Mouse (Mus musculus): ENCODE results near the gene Cdk8. TPM values are rescaled to one million over a fixed set of nuclear protein-coding genes. Genes with fewer than 3 reads are reported as not detected.

Gene Cdk8
- polyA plus RNA-seq, 1 experiment from 2014 or later: 18.6 TPM

DNA sequence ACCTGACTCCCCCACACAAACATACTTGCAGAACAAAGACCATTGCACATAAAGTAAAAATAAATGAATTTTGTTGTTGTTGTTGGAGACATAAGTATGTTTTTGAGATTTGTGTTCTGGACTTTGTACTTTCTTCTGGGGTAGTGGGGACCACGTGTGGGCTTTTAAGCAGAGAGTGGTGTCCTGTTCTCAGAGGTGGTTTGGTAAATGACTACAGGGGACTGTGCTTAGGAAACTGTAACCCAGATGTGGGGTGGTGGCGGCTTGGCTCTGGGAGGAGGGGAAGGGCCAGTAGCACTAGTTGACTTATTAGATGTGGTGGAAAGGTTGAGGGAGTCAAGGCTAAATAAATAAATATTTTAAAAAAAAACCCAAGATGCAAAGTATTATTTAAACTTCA is 9.7 kb downstream of the Cdk8 start:
- Histone ChIP-seq H3K4me2 (replicated peaks) (no peak overlapping the region), H3K9me3 (no peaks in the 10 kb centered on the region), H3K9ac (replicated peaks) (no peak overlapping the region), H3K27ac (replicated peaks) (no peak overlapping the region), H3K36me3 (no peaks in the 10 kb centered on the region), H3K4me1 (peaks cover 10% of the 10 kb centered on the region; the same call in 1 of the 2 replicates), H3K27me3 (no peaks in the 10 kb centered on the region), H3K4me3 (no peak overlapping the region)
- ATAC-seq (replicated peaks): no peak
- 86% methylated on average over 2 of the region's 2 CpGs for WGBS

DNA sequence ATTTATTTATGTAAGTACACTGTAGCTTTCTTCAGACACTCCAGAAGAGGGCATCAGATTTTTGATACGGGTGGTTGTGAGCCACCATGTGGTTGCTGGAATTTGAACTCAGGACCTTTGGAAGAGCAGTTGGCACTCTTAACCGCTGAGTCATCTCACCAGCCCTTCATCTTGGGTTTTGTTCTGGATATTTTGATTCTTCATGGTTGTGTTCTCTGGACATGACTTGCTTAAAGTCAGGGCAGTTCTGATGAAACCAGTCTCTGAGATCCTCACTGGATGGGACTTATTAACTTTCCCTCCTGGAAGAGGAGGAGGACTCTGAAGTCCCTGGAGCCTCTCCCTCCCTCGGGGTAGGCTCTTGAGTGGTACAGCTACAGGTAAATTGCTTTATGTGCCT is 10.2 kb downstream of the Cdk8 start:
- H3K4me2 ChIP-seq (replicated peaks): no peak overlapping the region
- ATAC-seq (replicated peaks): no peak
- H3K36me3 ChIP-seq: no peaks in the 10 kb centered on the region
- H3K27ac ChIP-seq (replicated peaks): no peak overlapping the region
- no peaks in the 10 kb centered on the region for H3K9me3 ChIP-seq
- H3K4me1 ChIP-seq: peaks cover 6% of the 10 kb centered on the region; the same call in 1 of the 2 replicates
- 95% methylated on average over 3 of the region's 3 CpGs for WGBS
- no peaks in the 10 kb centered on the region for H3K27me3 ChIP-seq
- H3K4me3 ChIP-seq: no peak overlapping the region
- H3K9ac ChIP-seq (replicated peaks): no peak overlapping the region

DNA sequence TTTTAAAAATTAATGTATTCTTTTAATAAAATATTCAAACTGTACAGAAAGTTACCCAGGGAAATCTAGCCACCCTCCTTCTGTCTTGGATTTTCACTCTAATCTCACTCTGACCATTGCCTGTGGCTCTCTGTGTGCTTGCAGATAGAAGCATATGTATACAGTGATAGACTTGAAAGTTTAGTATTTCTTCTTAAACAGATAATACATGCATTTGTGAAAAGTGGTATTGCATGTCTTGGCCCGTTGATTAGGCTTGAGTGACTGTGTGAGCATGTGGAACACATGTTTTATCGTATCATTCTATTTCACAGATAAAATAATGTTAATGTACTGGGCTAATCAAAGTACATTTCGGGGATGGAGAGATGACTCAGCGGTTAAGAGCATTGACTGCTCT is 14.2 kb downstream of the Cdk8 start:
- no peak for ATAC-seq (replicated peaks)
- Histone ChIP-seq H3K4me1 (no peaks in the 10 kb centered on the region), H3K4me2 (replicated peaks) (no peak overlapping the region), H3K9ac (replicated peaks) (no peak overlapping the region), H3K27ac (replicated peaks) (no peak overlapping the region), H3K36me3 (no peaks in the 10 kb centered on the region), H3K27me3 (no peaks in the 10 kb centered on the region), H3K9me3 (no peaks in the 10 kb centered on the region), H3K4me3 (no peak overlapping the region)
- WGBS: 95% methylated on average over 4 of the region's 4 CpGs

DNA sequence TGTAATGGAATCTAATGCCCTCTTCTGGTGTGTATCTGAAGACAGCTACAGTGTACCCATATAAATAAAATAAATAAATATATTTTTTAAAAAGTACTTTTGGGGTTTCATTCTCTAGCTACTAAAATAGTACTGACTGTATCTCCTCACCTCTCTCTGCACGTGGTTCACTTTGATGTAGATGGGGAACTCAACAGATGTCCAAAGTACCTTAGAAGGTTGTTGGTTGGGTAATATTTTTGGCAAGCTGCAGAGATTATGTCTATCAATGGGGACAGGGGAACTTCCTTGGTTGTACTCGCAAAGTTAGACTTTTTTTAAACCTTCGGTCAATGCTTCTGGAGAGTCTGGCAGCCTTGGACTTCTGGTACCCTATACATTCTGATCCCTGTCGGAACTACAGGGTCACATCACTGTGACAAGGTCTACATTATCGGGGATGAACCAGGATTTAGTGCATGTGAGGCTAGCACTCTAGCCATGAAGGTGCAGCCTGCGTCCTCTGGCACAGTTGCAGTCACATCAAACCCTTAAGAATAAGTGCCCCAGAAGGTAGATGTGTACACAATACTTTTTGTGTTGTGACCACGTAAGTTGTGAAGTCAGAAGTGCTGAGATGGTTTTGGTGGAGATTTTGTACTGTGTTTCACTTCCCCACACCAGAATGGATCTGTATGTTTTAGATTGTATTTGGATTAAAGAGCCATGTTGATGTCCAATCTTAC is 14.8 kb downstream of the Cdk8 start:
- no peak overlapping the region for H3K9ac ChIP-seq (replicated peaks)
- no peak for ATAC-seq (replicated peaks)
- no peaks in the 10 kb centered on the region for H3K27me3 ChIP-seq
- no peak overlapping the region for H3K4me3 ChIP-seq
- 97% methylated on average over 7 of the region's 7 CpGs for WGBS
- no peak overlapping the region for H3K4me2 ChIP-seq (replicated peaks)
- no peak overlapping the region for H3K27ac ChIP-seq (replicated peaks)
- H3K36me3 ChIP-seq: no peaks in the 10 kb centered on the region
- H3K4me1 ChIP-seq: no peaks in the 10 kb centered on the region
- no peaks in the 10 kb centered on the region for H3K9me3 ChIP-seq

DNA sequence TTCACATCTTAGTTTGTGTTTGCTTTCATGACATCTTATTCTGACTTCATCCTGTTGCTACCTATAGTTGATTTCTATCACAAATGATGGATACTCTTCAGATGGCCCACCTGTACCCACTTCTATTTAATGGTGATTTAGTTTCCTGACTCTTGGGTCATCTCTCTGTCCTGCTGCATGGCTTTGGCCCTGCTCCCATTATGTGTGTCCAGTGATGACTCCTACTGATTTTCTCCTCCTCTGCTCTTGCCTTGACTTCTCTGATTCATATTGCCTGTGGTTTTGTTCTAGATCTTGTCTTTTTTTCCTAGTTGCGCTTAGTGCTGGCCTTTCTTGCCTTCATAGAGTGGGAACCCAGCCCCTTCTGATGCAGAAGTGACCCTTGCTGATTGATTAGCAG is 15.4 kb downstream of the Cdk8 start:
- Histone ChIP-seq H3K4me1 (no peaks in the 10 kb centered on the region), H3K4me3 (no peak overlapping the region), H3K9ac (replicated peaks) (no peak overlapping the region), H3K4me2 (replicated peaks) (no peak overlapping the region), H3K9me3 (no peaks in the 10 kb centered on the region), H3K27me3 (no peaks in the 10 kb centered on the region), H3K36me3 (no peaks in the 10 kb centered on the region), H3K27ac (replicated peaks) (no peak overlapping the region)
- WGBS: 100% methylated on average over 1 of the region's 1 CpGs
- ATAC-seq (replicated peaks): no peak

DNA sequence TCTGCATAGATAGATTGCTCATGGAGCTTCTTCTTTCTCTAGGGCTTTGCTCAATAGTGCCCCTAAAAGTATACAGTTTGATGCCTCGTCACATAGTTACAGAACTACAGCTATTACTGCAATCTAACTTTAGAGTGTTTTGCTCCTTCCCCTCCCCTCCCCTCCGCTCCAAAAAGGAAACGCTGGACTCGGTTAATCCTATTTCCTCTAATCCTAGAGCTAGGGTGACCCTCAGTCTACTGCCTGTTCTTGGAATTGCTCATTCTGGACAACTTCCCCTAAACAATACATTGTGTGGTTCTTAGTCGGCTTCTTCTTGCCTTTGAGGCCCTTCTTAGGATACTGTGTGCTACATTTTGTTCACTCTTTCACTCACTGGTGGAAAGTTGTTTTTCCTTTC is 16.7 kb downstream of the Cdk8 start:
- WGBS: 47% methylated on average over 5 of the region's 5 CpGs
- H3K27ac ChIP-seq (replicated peaks): no peak overlapping the region

DNA sequence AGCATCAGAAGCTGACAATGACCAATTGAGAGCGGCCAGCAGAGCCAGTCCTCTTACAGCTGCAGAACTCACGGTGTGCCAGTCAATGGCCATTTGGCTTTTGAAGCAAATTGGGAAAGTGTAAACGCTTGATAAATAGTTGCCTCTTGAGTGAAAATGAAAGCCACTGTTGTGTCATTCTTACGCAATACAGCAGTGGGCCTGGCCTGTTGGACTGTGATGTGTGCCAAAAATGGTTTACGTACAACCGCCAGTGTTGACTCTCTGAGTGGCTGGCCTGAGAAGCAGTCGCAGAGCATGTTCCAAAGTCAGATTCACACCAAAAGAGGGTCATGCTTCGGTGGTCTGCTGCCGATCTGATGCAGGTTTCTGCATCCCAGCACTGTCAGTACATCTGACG is 17.7 kb downstream of the Cdk8 start:
- H3K9me3 ChIP-seq: no peaks in the 10 kb centered on the region
- H3K9ac ChIP-seq (replicated peaks): no peak overlapping the region
- no peaks in the 10 kb centered on the region for H3K36me3 ChIP-seq
- no peaks in the 10 kb centered on the region for H3K4me1 ChIP-seq
- H3K27ac ChIP-seq (replicated peaks): no peak overlapping the region
- H3K4me3 ChIP-seq: no peak overlapping the region
- no peak for ATAC-seq (replicated peaks)
- no peak overlapping the region for H3K4me2 ChIP-seq (replicated peaks)
- WGBS: 87% methylated on average over 10 of the region's 10 CpGs
- no peaks in the 10 kb centered on the region for H3K27me3 ChIP-seq

More for the DNA sequence above, 16.7 kb downstream of the Cdk8 start:
- Histone ChIP-seq H3K27me3 (no peaks in the 10 kb centered on the region), H3K4me1 (no peaks in the 10 kb centered on the region), H3K36me3 (no peaks in the 10 kb centered on the region), H3K9ac (replicated peaks) (no peak overlapping the region), H3K4me2 (replicated peaks) (no peak overlapping the region), H3K4me3 (no peak overlapping the region), H3K9me3 (no peaks in the 10 kb centered on the region)
- no peak for ATAC-seq (replicated peaks)

DNA sequence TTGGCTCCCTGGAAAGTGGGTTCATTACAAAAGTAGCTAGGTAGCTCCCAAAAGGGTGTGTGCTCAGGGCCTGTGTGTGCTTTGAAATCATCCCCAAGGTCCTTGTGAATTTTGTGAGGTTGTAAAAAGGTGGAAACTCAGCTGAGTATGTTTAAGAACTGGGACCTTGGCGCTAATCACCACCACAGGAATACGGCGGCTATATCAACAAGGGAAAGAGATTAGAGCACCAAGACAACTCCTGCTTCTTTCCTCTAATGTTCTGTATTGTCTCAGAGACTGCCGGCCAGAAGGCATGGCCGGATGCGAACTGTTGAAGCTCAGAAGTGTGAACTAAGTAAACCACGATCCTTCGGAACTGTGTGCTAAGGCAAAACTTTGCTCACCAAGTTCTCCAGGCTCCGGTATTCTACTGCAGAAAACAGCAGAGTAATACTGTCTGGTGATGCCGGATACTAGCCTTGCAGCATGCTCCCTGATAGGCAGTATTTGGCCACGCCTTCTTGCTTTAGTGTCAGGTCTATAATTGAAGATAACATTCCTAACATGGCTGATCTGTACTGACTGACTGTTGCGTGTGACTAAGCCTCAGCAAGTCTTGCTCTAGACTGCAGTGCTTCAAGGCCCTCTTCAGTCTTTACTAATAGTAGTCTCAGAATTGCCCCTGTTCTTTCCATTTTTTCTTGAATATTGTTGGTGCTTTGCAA is 19.5 kb downstream of the Cdk8 start:
- no peak overlapping the region for H3K4me3 ChIP-seq
- no peak overlapping the region for H3K27ac ChIP-seq (replicated peaks)
- ATAC-seq (replicated peaks): no peak
- H3K4me1 ChIP-seq: no peaks in the 10 kb centered on the region
- WGBS: 95% methylated on average over 12 of the region's 12 CpGs
- no peaks in the 10 kb centered on the region for H3K36me3 ChIP-seq
- H3K9ac ChIP-seq (replicated peaks): no peak overlapping the region
- no peaks in the 10 kb centered on the region for H3K27me3 ChIP-seq
- H3K9me3 ChIP-seq: no peaks in the 10 kb centered on the region
- no peak overlapping the region for H3K4me2 ChIP-seq (replicated peaks)

DNA sequence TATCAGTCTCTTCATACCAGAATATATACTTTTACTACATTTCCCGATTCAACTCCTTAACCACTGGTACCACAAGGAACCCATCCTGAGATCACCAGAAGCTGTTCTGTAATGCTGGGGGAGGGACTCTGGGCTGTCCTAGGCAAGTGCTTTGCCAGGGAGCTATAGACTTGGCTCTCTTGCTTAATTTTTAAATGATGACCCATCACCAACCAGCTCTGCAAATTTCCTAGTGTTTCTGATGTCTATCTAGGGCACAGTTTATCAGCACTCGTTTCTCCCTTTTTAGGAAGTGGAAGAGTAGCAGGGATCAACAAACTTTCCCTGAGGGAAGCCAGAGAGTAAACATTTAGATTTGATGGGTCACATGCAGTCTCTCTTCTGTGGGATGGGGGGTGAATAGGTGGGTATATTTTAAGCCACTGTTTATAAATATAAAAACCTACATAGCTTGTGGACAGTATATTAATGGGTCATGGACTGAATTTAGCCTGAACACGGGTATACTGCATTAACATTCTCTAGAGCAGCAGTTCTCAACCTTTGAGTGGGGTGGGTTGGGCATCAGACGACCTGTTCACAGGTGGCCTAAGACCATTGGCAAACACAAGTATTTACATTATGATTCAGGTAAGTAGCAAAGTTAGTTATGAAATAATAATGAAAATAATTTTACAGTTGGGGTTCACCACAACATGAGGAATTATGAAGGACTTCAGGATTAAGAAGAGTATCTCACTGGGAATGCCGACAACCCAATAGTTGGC is 20.8 kb downstream of the Cdk8 start:
- 95% methylated on average over 5 of the region's 5 CpGs for WGBS
- no peak overlapping the region for H3K27ac ChIP-seq (replicated peaks)
- ATAC-seq (replicated peaks): no peak

DNA sequence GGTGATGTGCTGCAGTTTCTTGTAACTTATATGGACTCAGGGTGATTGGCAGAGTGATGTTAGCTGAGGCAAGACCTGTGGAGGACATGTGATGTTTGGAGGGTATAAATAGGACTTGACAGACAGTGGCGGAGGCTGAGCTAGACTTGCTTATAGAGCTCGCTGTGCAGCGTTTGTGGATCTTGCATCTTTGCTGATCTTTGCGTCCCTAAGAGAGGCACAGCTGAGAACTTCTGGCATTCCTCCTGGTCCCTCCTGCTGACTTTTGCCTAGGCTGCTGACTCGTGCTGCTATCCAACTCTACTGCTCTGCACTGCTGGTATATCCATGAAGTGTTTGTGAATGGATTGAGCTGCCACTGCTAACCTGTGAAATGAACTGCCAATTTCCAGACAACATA is 22.6 kb downstream of the Cdk8 start:
- no peaks in the 10 kb centered on the region for H3K36me3 ChIP-seq
- no peak overlapping the region for H3K27ac ChIP-seq (replicated peaks)
- H3K4me3 ChIP-seq: no peak overlapping the region
- no peak overlapping the region for H3K4me2 ChIP-seq (replicated peaks)
- ATAC-seq (replicated peaks): no peak
- no peaks in the 10 kb centered on the region for H3K9me3 ChIP-seq
- H3K9ac ChIP-seq (replicated peaks): no peak overlapping the region
- WGBS: 86% methylated on average over 5 of the region's 5 CpGs
- no peaks in the 10 kb centered on the region for H3K27me3 ChIP-seq
- no peaks in the 10 kb centered on the region for H3K4me1 ChIP-seq

More for the DNA sequence above, 20.8 kb downstream of the Cdk8 start:
- no peaks in the 10 kb centered on the region for H3K4me1 ChIP-seq
- H3K36me3 ChIP-seq: no peaks in the 10 kb centered on the region
- no peak overlapping the region for H3K4me3 ChIP-seq
- no peak overlapping the region for H3K9ac ChIP-seq (replicated peaks)
- H3K9me3 ChIP-seq: no peaks in the 10 kb centered on the region
- H3K4me2 ChIP-seq (replicated peaks): no peak overlapping the region
- no peaks in the 10 kb centered on the region for H3K27me3 ChIP-seq

DNA sequence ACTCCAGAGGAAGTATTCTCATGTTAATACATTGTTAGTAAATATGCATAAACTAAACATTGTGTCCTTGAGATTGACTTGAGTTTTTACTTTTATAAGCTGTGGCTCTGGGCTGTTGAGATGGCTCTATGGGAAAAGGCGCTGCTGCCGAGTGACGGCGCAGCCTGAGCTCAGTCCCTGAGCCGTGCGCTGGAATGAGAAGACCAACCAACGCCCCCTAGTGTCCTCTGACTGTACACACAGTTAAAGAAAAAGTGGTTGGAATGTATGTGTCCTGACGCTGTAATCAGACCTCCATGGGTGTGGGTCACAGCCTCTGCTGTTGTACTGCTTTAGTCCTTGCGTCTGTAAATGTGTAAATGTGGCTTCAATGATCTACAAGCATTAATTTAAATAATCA is 29.0 kb downstream of the Cdk8 start:
- 0 out of 2 replicates have a peak, but pooled peaks cover 4% of the 10 kb centered on the region for H3K36me3 ChIP-seq
- no peak overlapping the region for H3K4me2 ChIP-seq (replicated peaks)
- no peak for ATAC-seq (replicated peaks)
- no peak overlapping the region for H3K4me3 ChIP-seq
- H3K9me3 ChIP-seq: no peaks in the 10 kb centered on the region
- H3K27me3 ChIP-seq: no peaks in the 10 kb centered on the region
- WGBS: 58% methylated on average over 9 of the region's 9 CpGs
- H3K9ac ChIP-seq (replicated peaks): no peak overlapping the region
- H3K4me1 ChIP-seq: no peaks in the 10 kb centered on the region
- H3K27ac ChIP-seq (replicated peaks): no peak overlapping the region

DNA sequence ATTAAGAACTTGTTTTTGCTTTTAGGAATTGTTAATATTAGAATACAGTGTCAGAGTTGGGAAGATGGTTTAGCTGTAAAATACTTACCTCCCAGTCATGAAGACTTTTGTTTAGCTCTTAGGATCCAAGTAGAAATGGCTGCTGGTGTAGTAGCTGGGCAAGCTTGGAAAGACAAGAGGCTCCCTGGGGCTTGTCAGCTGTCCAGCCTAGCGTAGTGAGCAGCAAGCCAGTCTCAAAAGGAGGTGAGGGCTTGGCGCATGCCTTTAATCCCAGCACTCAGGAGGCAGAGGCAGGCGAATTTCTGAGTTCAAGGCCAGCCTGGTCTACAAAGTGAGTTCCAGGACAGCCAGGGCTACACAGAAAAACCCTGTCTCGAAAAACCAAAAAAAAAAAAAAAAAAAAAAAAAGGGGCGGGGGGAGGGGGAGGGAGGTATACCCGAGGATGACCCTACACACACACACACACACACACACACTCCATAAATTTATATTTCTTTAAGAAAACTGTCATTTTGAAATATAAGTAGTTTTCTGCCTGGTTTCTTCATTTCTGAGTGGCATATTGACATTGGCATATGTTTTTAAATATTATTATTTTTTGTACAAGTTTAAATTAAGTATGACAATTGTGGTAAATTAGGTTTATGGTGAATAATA is 35.0 kb downstream of the Cdk8 start:
- H3K4me2 ChIP-seq (replicated peaks): no peak overlapping the region
- no peak overlapping the region for H3K27ac ChIP-seq (replicated peaks)
- no peaks in the 10 kb centered on the region for H3K4me1 ChIP-seq
- H3K36me3 ChIP-seq: peaks cover 4% of the 10 kb centered on the region; the same call in 1 of the 2 replicates
- ATAC-seq (replicated peaks): no peak
- H3K9me3 ChIP-seq: no peaks in the 10 kb centered on the region
- WGBS: 75% methylated on average over 5 of the region's 6 CpGs
- H3K9ac ChIP-seq (replicated peaks): no peak overlapping the region
- H3K4me3 ChIP-seq: no peak overlapping the region
- no peaks in the 10 kb centered on the region for H3K27me3 ChIP-seq

Measured in forebrain, embryonic 15.5 days (tissue).